Mouse (Mus musculus) G1E-ER4 (cell line): ENCODE results near the gene Nup107. TPM values are rescaled to one million over a fixed set of nuclear protein-coding genes. Genes with fewer than 3 reads are reported as not detected.

Experiments
- GATA1 ChIP-seq: IDR thresholded peaks from one replicate; pipeline ENCODE4 v1.8.0; 2012; ENCODE audit warnings: low read length, inconsistent platforms
- polyA plus RNA-seq: library from polyadenylated mRNA; stranded (reverse); fragments of >175 nt; gene quantifications from 2 replicates; pipeline ENCODE4 v1.2.3, GENCODE M21; 2012

The Nup107 gene
- polyA plus RNA-seq, result 55.6 and 78.1 TPM in 2 replicates

DNA sequence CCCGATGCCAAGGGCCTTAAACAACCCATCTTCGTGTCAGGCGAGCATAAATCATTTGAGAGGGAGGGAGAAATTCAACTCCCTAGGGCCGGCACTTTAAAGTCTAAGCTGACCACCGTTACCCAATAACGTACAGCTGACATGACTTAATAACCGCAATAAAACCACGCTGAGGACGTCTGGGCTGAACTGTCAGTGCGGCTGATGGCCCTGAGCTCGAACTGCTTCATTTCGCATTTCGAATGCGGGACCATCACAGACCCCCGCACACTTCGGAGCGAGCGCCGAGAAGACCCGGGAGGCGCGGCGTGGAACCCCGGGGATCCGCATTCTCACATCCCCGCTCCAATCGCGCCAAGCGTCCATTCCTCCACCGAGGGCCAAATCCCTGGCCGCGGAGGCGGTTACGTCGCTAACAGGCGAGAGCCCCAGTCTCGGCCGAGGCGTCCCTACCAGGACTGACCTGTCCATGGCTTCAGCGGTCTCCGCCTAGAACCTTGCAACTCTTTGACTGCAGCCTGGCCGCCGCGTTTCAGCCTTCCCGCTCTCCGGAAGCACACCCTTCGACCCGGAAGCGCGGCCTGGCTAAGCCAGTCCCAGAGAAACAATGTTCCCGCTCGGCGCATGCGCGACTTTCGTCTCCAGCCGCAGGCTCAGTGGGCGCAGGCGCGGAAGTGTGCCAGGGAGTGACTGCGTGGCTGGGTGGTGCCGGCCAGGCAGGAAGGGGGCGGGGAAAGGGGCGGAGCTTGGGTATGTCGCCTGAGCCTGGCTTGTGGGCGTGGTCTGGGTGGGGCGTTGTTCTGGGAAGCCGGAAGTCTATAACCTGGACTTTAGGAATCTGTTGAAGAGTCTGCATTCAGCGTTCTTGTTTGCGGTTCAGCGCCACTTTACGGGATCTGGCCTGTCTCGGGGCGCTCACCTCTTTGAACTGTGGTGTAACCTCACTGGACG, at the start of gene Nup107:
Nup107 (minus strand) TSS at position 565 of the 951 bp plus-strand sequence.
- no peak for TF ChIP-seq GATA1

GRCm38 (mm10) chr10:117841765-117842164, 49.3 kb upstream of the Nup107 start:
- TF ChIP-seq GATA1, result no peak

DNA sequence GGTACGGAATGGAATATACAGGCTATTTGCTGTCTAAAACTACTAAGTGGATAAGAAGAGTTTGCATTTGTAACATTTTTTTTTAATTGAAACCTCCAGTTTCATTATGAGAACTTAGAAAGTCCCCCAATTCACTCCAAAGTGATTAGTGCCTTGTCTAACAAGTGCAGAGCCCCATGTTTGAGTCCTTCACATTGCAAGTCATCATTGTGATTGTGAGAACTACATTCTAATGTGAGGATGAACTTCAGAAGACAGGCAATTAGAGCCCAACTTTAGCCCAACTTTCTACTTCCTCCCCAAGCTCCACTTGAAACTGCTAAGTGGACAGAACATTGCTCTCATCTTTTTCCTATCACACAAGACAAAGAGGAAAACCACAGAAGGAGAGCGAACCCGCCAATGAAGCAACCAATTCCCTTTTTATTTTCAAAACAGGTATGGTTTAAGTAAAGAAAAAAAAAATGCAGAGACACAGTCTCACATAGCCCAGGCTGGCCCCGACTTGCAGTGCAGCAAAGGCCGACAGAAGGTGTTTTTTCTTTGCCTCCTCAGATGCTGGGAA, 48.0 kb upstream of the Nup107 start:
- TF ChIP-seq GATA1, result no peak

GRCm38 (mm10) chr10:117839737-117840136, 47.2 kb upstream of the Nup107 start:
- TF ChIP-seq GATA1, result no peak

- TF ChIP-seq GATA1, result no peak
Measured at GRCm38 (mm10) chr10:117838924-117839323, 46.4 kb upstream of the Nup107 start.

- TF ChIP-seq GATA1, result no peak
Measured at GRCm38 (mm10) chr10:117836354-117836753, 43.8 kb upstream of the Nup107 start.

GRCm38 (mm10) chr10:117835453-117835852, 42.9 kb upstream of the Nup107 start:
- no peak for TF ChIP-seq GATA1

DNA sequence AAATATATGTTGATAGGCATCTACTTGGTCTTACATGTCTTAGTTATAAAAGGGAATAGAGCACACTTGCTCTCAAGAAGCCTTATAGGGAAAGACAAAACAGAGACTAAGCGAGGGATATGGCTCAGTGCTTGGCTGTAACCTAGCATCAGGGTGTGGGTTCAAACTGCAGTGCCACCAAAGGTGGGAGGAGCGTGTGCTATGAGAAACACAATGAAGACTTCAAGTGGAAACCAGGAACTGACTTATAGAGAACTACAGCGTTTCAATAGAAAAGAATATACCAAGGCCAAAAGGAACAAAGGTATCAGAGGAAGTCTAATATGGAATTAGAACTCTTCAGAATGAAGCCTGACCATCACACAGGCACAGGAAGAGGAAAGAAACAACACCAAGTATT, 38.3 kb upstream of the Nup107 start:
- TF ChIP-seq GATA1, result no peak

DNA sequence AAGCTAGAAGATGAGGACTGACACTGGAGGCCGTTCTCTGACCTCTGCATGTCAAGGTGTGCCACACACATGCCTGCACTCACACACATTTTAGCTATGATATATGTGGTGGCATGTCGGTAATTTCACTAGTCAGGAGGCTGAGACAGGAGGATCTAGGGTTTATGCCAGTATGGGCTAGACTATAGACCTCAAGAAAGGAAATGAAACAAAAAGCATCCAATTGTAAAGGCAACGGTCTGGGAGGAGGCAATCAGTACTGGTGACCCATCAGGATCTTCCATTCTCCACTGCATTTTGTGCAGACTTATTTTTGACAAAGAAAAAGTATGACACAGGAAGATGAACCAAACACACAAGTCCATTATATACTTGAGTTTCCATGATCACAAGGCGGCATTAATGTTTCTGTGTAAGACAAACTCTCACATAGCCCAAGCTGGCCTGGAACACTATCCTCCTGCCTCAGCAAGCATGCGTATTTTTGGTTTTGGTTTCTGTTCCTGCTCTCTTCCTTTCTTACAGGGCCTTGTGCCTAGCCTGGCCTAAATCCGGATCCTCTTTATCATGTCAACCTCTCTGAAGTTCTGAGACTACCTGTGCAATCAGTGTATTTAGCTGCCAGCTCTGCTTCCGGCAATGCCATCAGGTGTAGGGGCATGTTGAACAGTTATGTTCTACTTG, 37.1 kb upstream of the Nup107 start:
- no peak for TF ChIP-seq GATA1

DNA sequence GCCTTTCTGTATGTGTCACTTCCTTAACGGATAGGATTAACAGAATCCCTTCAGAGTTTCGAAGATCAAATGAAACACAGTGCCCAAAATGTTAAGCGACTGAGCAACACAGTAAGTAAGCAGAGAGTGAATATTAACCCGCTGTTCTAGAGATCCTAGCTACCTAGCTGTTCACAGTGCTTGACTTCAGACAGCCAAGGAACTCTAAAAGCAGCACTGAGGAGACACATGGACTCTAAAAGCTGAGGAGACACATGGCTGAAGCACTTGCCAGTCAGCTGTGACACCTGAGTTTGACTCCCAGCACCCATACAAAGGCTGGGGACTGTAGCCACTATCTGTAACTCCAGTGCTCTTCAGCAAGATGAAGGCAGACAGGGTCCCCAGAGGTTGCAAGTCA, 36.5 kb upstream of the Nup107 start:
- no peak for TF ChIP-seq GATA1

DNA sequence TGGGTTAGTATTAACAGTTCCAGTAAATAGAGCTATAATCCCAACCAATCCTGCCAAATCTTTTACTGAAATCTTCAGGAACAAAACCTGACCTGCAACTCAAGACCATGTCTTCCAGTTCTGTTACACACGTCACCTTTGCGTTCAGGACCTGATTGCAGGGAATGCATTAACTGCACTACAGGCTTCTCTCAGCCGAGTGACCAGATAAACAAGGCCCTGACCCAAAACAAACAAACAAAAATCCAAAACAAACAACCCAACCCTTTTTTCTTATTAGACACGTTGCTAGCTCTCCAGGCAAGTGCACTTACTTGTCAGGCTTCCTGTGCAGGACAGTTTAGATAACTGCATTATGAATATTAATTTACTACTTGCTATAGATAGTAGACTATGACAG, 36.0 kb upstream of the Nup107 start:
- TF ChIP-seq GATA1, result no peak

GRCm38 (mm10) chr10:117824647-117825046, 32.1 kb upstream of the Nup107 start:
- no peak for TF ChIP-seq GATA1

GRCm38 (mm10) chr10:117824139-117824538, 31.6 kb upstream of the Nup107 start:
- no peak for TF ChIP-seq GATA1

DNA sequence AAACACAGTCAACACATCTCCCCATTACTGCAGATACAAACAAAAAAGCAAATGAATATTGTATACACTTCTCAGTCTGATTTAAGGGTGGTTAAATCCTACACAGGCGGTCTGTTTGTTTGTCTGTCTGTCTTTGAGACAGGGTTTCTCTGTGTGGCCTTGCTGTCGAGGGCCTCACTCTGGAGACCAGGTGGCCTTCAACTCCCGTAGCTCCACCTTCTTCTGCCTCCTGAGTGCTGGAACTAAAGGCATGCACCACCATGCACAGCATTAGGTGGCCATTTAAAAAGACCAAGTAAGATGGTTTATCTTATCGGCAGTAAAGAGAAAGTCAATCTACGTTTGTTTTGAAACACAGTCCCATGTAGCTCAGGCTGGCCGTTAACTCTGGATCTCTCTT, 30.8 kb upstream of the Nup107 start:
- TF ChIP-seq GATA1, result no peak

- TF ChIP-seq GATA1, result no peak
Measured at GRCm38 (mm10) chr10:117818600-117818999, 26.1 kb upstream of the Nup107 start.

GRCm38 (mm10) chr10:117816721-117817120, 24.2 kb upstream of the Nup107 start:
- TF ChIP-seq GATA1, result no peak
